In the genomic region with DNA sequence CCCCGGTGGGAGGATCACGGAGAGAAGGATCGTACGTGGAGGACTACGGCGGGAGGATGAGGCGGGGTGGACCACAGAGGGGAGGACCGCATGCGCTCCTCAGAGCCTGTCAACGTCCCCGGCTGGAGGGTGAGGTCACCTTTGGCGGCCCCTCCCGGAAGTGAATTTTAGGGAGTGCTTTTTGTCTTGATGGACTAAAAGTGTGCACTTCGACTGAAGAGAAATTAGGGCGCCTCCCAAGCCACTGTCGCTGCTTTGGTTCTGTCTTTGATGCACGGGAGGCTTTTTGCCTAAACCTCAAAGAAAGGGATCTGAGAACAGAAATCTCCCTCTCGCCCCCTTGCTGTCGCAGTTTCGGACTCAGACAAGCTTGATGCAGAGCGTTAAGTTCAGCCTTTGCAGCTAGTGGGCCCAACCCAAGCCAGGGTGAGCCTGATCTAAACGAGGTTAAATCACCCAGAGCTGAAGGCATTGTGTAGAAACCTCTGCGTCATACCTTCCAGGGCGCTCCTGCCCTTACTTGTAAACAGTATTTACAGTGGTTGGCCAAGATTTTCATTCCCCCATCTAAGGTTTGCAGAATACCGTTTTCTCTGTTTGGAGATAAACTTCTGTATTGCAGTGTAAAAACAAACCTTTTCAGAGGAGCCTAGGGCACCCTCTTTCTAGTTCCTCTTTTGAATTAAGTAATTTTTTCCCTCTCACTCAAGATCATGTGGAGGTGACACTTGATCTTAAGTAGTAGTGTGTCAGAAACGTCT, we compare ENCODE assay signal across 8 mouse cellular contexts. TPM values are rescaled to one million over a fixed set of nuclear protein-coding genes. Genes with fewer than 3 reads are reported as not detected.
DNase-seq lines count a peak whose midpoint lies in the region; ATAC-seq and TF ChIP-seq lines count a peak whose summit lies in the region.

No protein-coding gene starts in this region.

- peaks cover 5% of the 10 kb centered on the region for H3K4me1 ChIP-seq in neural tube, embryonic 11.5 days (ENCODE audit: control insufficient read depth, insufficient read depth, low read length)
- H3K4me1 ChIP-seq in hindbrain, embryonic 13.5 days (replicated peaks) = peaks cover 30% of the 10 kb centered on the region
- peaks cover 23% of the 10 kb centered on the region for H3K4me1 ChIP-seq in limb, embryonic 13.5 days
- peaks cover 5% of the 10 kb centered on the region for H3K4me1 ChIP-seq in midbrain, embryonic 11.5 days (ENCODE audit: control insufficient read depth, insufficient read depth, low read length)
- H3K4me1 ChIP-seq in stomach, postnatal 0 days (replicated peaks; ENCODE audit: control insufficient read depth, insufficient read depth) = 0 out of 2 replicates have a peak, but pooled peaks cover 2% of the 10 kb centered on the region

- 4% methylated on average over 26 of the region's 26 CpGs for WGBS in neural tube, embryonic 11.5 days
- 5% methylated on average over 26 of the region's 26 CpGs for WGBS in hindbrain, embryonic 13.5 days
- 4% methylated on average over 26 of the region's 26 CpGs for WGBS in limb, embryonic 13.5 days
- 5% methylated on average over 26 of the region's 26 CpGs for WGBS in midbrain, embryonic 11.5 days
- under 1% methylated on average over 26 of the region's 26 CpGs for WGBS in stomach, postnatal 0 days

- H3K27me3 ChIP-seq in neural tube, embryonic 11.5 days (ENCODE audit: control insufficient read depth, insufficient read depth, low read length) = no peaks in the 10 kb centered on the region
- peaks cover 11% of the 10 kb centered on the region; the same call in 1 of the 2 replicates for H3K27me3 ChIP-seq in hindbrain, embryonic 13.5 days
- no peaks in the 10 kb centered on the region for H3K27me3 ChIP-seq in limb, embryonic 13.5 days
- no peaks in the 10 kb centered on the region for H3K27me3 ChIP-seq in midbrain, embryonic 11.5 days (ENCODE audit: control insufficient read depth, insufficient read depth, low read length)
- no peaks in the 10 kb centered on the region for H3K27me3 ChIP-seq in stomach, postnatal 0 days (ENCODE audit: control insufficient read depth, insufficient read depth, low read length)

- no peak for DNase-seq in neural tube, embryonic 11.5 days (ENCODE audit: low spot score)
- DNase-seq in neural tube, embryonic 10.5 days (ENCODE audit: extremely low spot score, low spot score) = no peak
- peak; percentile 86 for DNase-seq in cerebellum, adult 11-12 months
- DNase-seq in gastrocnemius, adult 18-20 months (ENCODE audit: low spot score) = peak; percentile 81
- DNase-seq in midbrain, embryonic 11.5 days (ENCODE audit: low spot score, missing footprints) = no peak
- DNase-seq in stomach, postnatal 0 days (ENCODE audit: low spot score) = peak; percentile 65

- peak overlapping the region; percentile 73 for H3K4me2 ChIP-seq in neural tube, embryonic 11.5 days (ENCODE audit: low read depth)
- H3K4me2 ChIP-seq in hindbrain, embryonic 13.5 days = peak overlapping the region; percentile 78
- H3K4me2 ChIP-seq in limb, embryonic 13.5 days (replicated peaks) = peak overlapping the region; percentile 77
- peak overlapping the region; percentile 81 for H3K4me2 ChIP-seq in midbrain, embryonic 11.5 days
- peak overlapping the region; percentile 62 for H3K4me2 ChIP-seq in stomach, postnatal 0 days (replicated peaks; ENCODE audit: low read depth)

- TF ChIP-seq EP300 in stomach, postnatal 0 days (optimal IDR thresholded peaks at IDR 0.05) = no peak

- peak; percentile 59 for TF ChIP-seq CTCF in stomach, postnatal 0 days (IDR thresholded peaks at IDR 0.05; ENCODE audit: low read depth)

- H3K27ac ChIP-seq in neural tube, embryonic 11.5 days (ENCODE audit: low read depth, low read length) = peak overlapping the region; percentile 53; the same call in 1 of the 2 replicates
- peak overlapping the region; percentile 87 for H3K27ac ChIP-seq in hindbrain, embryonic 13.5 days
- H3K27ac ChIP-seq in limb, embryonic 13.5 days = peak overlapping the region; percentile 74; the same call in 1 of the 2 replicates
- no peak overlapping the region; the same call in 1 of the 2 replicates for H3K27ac ChIP-seq in midbrain, embryonic 11.5 days (ENCODE audit: low read depth, low read length)
- peak overlapping the region; percentile 96 for H3K27ac ChIP-seq in stomach, postnatal 0 days (replicated peaks)

- H3K9me3 ChIP-seq in neural tube, embryonic 11.5 days (ENCODE audit: control insufficient read depth, low read length) = no peaks in the 10 kb centered on the region
- no peaks in the 10 kb centered on the region for H3K9me3 ChIP-seq in hindbrain, embryonic 13.5 days
- H3K9me3 ChIP-seq in limb, embryonic 13.5 days = no peaks in the 10 kb centered on the region
- no peaks in the 10 kb centered on the region for H3K9me3 ChIP-seq in midbrain, embryonic 11.5 days (ENCODE audit: control insufficient read depth, low read length)
- no peaks in the 10 kb centered on the region for H3K9me3 ChIP-seq in stomach, postnatal 0 days (ENCODE audit: control insufficient read depth, low read length)

- H3K36me3 ChIP-seq in neural tube, embryonic 11.5 days (ENCODE audit: control insufficient read depth, insufficient read depth, low read length) = no peaks in the 10 kb centered on the region
- peaks cover 12% of the 10 kb centered on the region for H3K36me3 ChIP-seq in hindbrain, embryonic 13.5 days
- H3K36me3 ChIP-seq in limb, embryonic 13.5 days = peaks cover 7% of the 10 kb centered on the region; the same call in 1 of the 2 replicates
- no peaks in the 10 kb centered on the region for H3K36me3 ChIP-seq in midbrain, embryonic 11.5 days (ENCODE audit: control insufficient read depth, insufficient read depth, low read length)
- H3K36me3 ChIP-seq in stomach, postnatal 0 days (ENCODE audit: control insufficient read depth, insufficient read depth, low read length) = no peaks in the 10 kb centered on the region; the same call in 1 of the 2 replicates

- H3K4me3 ChIP-seq in neural tube, embryonic 11.5 days (ENCODE audit: low read depth, low read length) = peak overlapping the region; percentile 90
- H3K4me3 ChIP-seq in hindbrain, embryonic 13.5 days = peak overlapping the region; percentile 79
- peak overlapping the region; percentile 82 for H3K4me3 ChIP-seq in limb, embryonic 13.5 days
- peak overlapping the region; percentile 87 for H3K4me3 ChIP-seq in midbrain, embryonic 11.5 days (ENCODE audit: low read depth, low read length)
- peak overlapping the region; percentile 60 for H3K4me3 ChIP-seq in stomach, postnatal 0 days (ENCODE audit: low read depth, low read length)

- H3K9ac ChIP-seq in neural tube, embryonic 11.5 days (ENCODE audit: low read length) = peak overlapping the region; percentile 76
- H3K9ac ChIP-seq in hindbrain, embryonic 13.5 days = peak overlapping the region; percentile 87
- peak overlapping the region; percentile 78 for H3K9ac ChIP-seq in limb, embryonic 13.5 days
- H3K9ac ChIP-seq in midbrain, embryonic 11.5 days (ENCODE audit: low read length) = peak overlapping the region; percentile 84
- H3K9ac ChIP-seq in stomach, postnatal 0 days (ENCODE audit: low read length) = peak overlapping the region; percentile 83

- ATAC-seq in neural tube, embryonic 11.5 days (ENCODE audit: insufficient read depth, low FRiP score, low TSS enrichment) = peak; percentile 72
- peak; percentile 93 for ATAC-seq in hindbrain, embryonic 13.5 days (ENCODE audit: low FRiP score)
- ATAC-seq in limb, embryonic 13.5 days (ENCODE audit: low FRiP score, low read depth) = peak; percentile 83
- peak; percentile 90 for ATAC-seq in midbrain, embryonic 11.5 days (ENCODE audit: low FRiP score)
- ATAC-seq in stomach, postnatal 0 days (ENCODE audit: low FRiP score, low TSS enrichment) = peak; percentile 89

RNA-seq across cellular contexts. Expression of gene Atp6v0e, which starts 13.8 kb away (rescaled TPM):
- polyA plus RNA-seq in neural tube, embryonic 11.5 days (2014; fragmentation: Nextera tagmentation; extraction: Ambion mirVana) = 107 and 122 TPM in 2 replicates
- total RNA-seq in gastrocnemius, adult 18-20 months (2021) = 10 to 100 TPM; 41.1 to 44.0 TPM
- 107 and 114 TPM in 2 replicates for polyA plus RNA-seq in hindbrain, embryonic 13.5 days (2015; fragmentation: Nextera tagmentation; extraction: Ambion mirVana)
- 161 and 174 TPM in 2 replicates for polyA plus RNA-seq in limb, embryonic 13.5 days (2015; fragmentation: Nextera tagmentation; extraction: Ambion mirVana)
- 104 and 110 TPM in 2 replicates for polyA plus RNA-seq in midbrain, embryonic 11.5 days (2014; fragmentation: Nextera tagmentation; extraction: Ambion mirVana)
- 334 and 340 TPM in 2 replicates for polyA plus RNA-seq in stomach, postnatal 0 days (2015; fragmentation: Nextera tagmentation; extraction: Ambion mirVana)

RNA-seq across cellular contexts. Expression of gene Crebrf, which starts 38.7 kb away (rescaled TPM):
- 2.8 and 3.2 TPM in 2 replicates for polyA plus RNA-seq in neural tube, embryonic 11.5 days (2014; fragmentation: Nextera tagmentation; extraction: Ambion mirVana)
- 10 to 100 TPM; 37.7 to 47.2 TPM for total RNA-seq in gastrocnemius, adult 18-20 months (2021)
- polyA plus RNA-seq in hindbrain, embryonic 13.5 days (2015; fragmentation: Nextera tagmentation; extraction: Ambion mirVana) = 15.2 and 15.3 TPM in 2 replicates
- polyA plus RNA-seq in limb, embryonic 13.5 days (2015; fragmentation: Nextera tagmentation; extraction: Ambion mirVana) = 5.6 and 8.3 TPM in 2 replicates
- polyA plus RNA-seq in midbrain, embryonic 11.5 days (2014; fragmentation: Nextera tagmentation; extraction: Ambion mirVana) = 4.0 and 5.5 TPM in 2 replicates
- 6.1 and 9.3 TPM in 2 replicates for polyA plus RNA-seq in stomach, postnatal 0 days (2015; fragmentation: Nextera tagmentation; extraction: Ambion mirVana)

Comparison
In these comparisons a context has a peak if more than half of its experiments do, and no peak if none do; other contexts are left out.
1. DNase-seq: peak in cerebellum, adult 11-12 months (single experiment), gastrocnemius, adult 18-20 months (single experiment) and stomach, postnatal 0 days (single experiment); none in neural tube, embryonic 11.5 days (single experiment), neural tube, embryonic 10.5 days (single experiment) and midbrain, embryonic 11.5 days (single experiment).
2. Peak in every context shown above with its lines, with median percentiles within 50 percentile points of each other: ATAC-seq, H3K4me2 ChIP-seq, H3K4me3 ChIP-seq and H3K9ac ChIP-seq.